Mouse (Mus musculus) stomach, postnatal 0 days (tissue): Measurements from ENCODE around the gene Ubl3.

Experiments used
- CTCF ChIP-seq: IDR thresholded peaks from 2 replicates; pipeline ENCODE4 v1.5.1; 2016; ENCODE audit warnings: antibody characterized with exemption, low read depth, mild to moderate bottlenecking, moderate library complexity
- EP300 ChIP-seq: optimal IDR thresholded peaks from 2 replicates; pipeline ENCODE3; 2016; ENCODE audit warnings: antibody characterized with exemption

DNA sequence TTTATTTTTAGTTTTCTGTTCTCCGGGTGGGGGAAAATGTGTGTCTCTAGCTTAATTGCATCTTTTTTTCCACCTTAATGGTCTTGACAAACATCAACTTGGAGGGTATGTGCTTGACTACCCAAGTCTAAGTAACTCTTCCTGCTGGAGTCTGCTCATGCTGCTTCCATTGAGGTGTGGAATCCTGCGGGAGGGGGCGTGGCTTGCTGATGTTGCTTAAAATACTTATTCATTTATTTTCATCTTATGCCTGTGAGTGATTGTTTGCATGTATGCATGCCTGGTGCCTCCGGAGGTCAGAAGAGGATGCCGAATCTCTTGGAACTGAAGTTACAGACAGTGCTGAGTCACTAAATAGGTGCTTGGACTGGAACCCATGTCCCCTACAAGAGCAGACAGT is 22.6 kb upstream of the Ubl3 start:
- no peak for TF ChIP-seq CTCF
- no peak for TF ChIP-seq EP300
